In genomic region chr3:158009762-158010320, GRCm38 (mm10) we compare ENCODE assay signal across 12 mouse cellular contexts. TPM values are rescaled to one million over a fixed set of nuclear protein-coding genes. Genes with fewer than 3 reads are reported as not detected.
A peak's percentile ranks its signal among the peaks of the same experiment; 100 is the strongest.
DNase-seq lines count a peak whose midpoint lies in the region; ATAC-seq and TF ChIP-seq lines count a peak whose summit lies in the region.
"Had no signal": no experiment of that assay in that cellular context is flagged by ENCODE, and none has a peak within 500 bp of the region (broad histone marks: within the 10 kb centered on the region; RNA-seq: fewer than 3 reads in every experiment).

No protein-coding gene starts in this region.

- H3K9me3 ChIP-seq in embryonic facial prominence, embryonic 11.5 days (replicated peaks; ENCODE audit: control insufficient read depth, low read length): no peaks in the 10 kb centered on the region
- H3K9me3 ChIP-seq in embryonic facial prominence, embryonic 10.5 days: no peaks in the 10 kb centered on the region
- H3K9me3 ChIP-seq in CH12.LX (replicated peaks; ENCODE audit: low read length): no peaks in the 10 kb centered on the region
- H3K9me3 ChIP-seq in heart, embryonic 10.5 days: no peaks in the 10 kb centered on the region
- H3K9me3 ChIP-seq: limb, embryonic 15.5 days had no signal

- no peak overlapping the region for H3K4me2 ChIP-seq in embryonic facial prominence, embryonic 11.5 days (ENCODE audit: low read depth, low read length)
- H3K4me2 ChIP-seq in CH12.LX (ENCODE audit: insufficient read depth, low read depth, poor library complexity, severe bottlenecking): no peak overlapping the region
- H3K4me2 ChIP-seq: limb, embryonic 15.5 days had no signal

- no peak for TF ChIP-seq CTCF in CH12.LX (conservative IDR thresholded peaks at IDR 0.05 in 1 of 2, IDR thresholded peaks at IDR 0.05 in 1 of 2; ENCODE audit: low read depth in 2 of 2, low read length in 2 of 2)

- H3K27me3 ChIP-seq in embryonic facial prominence, embryonic 11.5 days (ENCODE audit: control insufficient read depth, insufficient read depth, low read length): no peaks in the 10 kb centered on the region
- no peaks in the 10 kb centered on the region for H3K27me3 ChIP-seq in embryonic facial prominence, embryonic 10.5 days (replicated peaks; ENCODE audit: low read depth, poor library complexity, severe bottlenecking)
- no peaks in the 10 kb centered on the region for H3K27me3 ChIP-seq in CH12.LX (replicated peaks)
- no peaks in the 10 kb centered on the region for H3K27me3 ChIP-seq in heart, embryonic 10.5 days (ENCODE audit: insufficient read depth, poor library complexity, severe bottlenecking)
- H3K27me3 ChIP-seq: limb, embryonic 15.5 days had no signal

- intact Hi-C loops in left cerebral cortex, postnatal 25 days (cut with DNase I): loop anchor here (5.0 to 10.0 kb wide), 2 partner anchors 128 to 465 kb away; no protein-coding TSS in a partner anchor
- intact Hi-C loops in left cerebral cortex, postnatal 10 days (cut with DNase I): loop anchor here (5.0 to 10.0 kb wide), 2 partner anchors 135 to 468 kb away; no protein-coding TSS in a partner anchor

- dilution Hi-C loops in CH12.LX (cut with MboI; ENCODE audit: extremely low pct_ligation_motif_present, extremely low pct_unique_long_range_greater_than_20kb, low sequenced_read_pairs): no loop called here

- H3K4me1 ChIP-seq in embryonic facial prominence, embryonic 11.5 days (ENCODE audit: control insufficient read depth, insufficient read depth, low read length): no peaks in the 10 kb centered on the region
- H3K4me1 ChIP-seq in embryonic facial prominence, embryonic 10.5 days: no peaks in the 10 kb centered on the region
- no peaks in the 10 kb centered on the region for H3K4me1 ChIP-seq in CH12.LX (ENCODE audit: control insufficient read depth in 1 of 2, insufficient read depth in 2 of 2)
- no peaks in the 10 kb centered on the region for H3K4me1 ChIP-seq in heart, embryonic 10.5 days
- H3K4me1 ChIP-seq: limb, embryonic 15.5 days had no signal

- in situ Hi-C loops in CH12.LX (cut with MboI; ENCODE audit: low pct_ligation_motif_present, low pct_unique_long_range_greater_than_20kb, low sequenced_read_pairs): loop anchor here (25.0 kb wide), 1 partner anchor 473 kb away; the partner anchor contains the start of gene Zranb2

- ATAC-seq in embryonic facial prominence, embryonic 11.5 days (replicated peaks; ENCODE audit: insufficient number of reproducible peaks, low FRiP score, low TSS enrichment, low read depth): 0 out of 2 replicates have a peak, but pooled peaks have one; percentile 26

- TF ChIP-seq EP300 in CH12.LX (IDR thresholded peaks at IDR 0.05; ENCODE audit: low read length): no peak

- H3K79me2 ChIP-seq in CH12.LX (replicated peaks; ENCODE audit: control insufficient read depth, extremely low read depth, insufficient read depth, poor library complexity, severe bottlenecking): peaks cover 2% of the 10 kb centered on the region; the same call in 1 of the 2 replicates

- TF ChIP-seq RAD21 in CH12.LX (IDR thresholded peaks at IDR 0.05; ENCODE audit: low read depth, low read length): no peak

- TF ChIP-seq POLR2A in CH12.LX (IDR thresholded peaks at IDR 0.05; ENCODE audit: low read depth, low read length): peak; percentile 42; the same call in 1 of the 2 replicates

- no peak for DNase-seq in embryonic facial prominence, embryonic 11.5 days (ENCODE audit: low spot score)
- no peak for DNase-seq in embryonic facial prominence, embryonic 10.5 days (ENCODE audit: low spot score)
- DNase-seq in left cerebral cortex, postnatal 25 days (ENCODE audit: low spot score in 2 of 2): peak; percentile 20 to 50
- DNase-seq in left cerebral cortex, postnatal 10 days (ENCODE audit: extremely low spot score in 1 of 2, low spot score in 2 of 2): no peak
- peak; percentile 31 for DNase-seq in CH12.LX (ENCODE audit: extremely low read depth)
- peak; percentile 25 to 71 for DNase-seq in layer of hippocampus, adult 18-20 months (ENCODE audit: low spot score in 2 of 2)
- DNase-seq in heart, embryonic 10.5 days (ENCODE audit: low spot score): no peak
- no peak for DNase-seq in cerebellum, adult 11 months
- DNase-seq: kidney, postnatal 25 days; lung, postnatal 4 days; spleen, adult 18-20 months had no signal

- H3K27ac ChIP-seq in embryonic facial prominence, embryonic 11.5 days (replicated peaks; ENCODE audit: low read depth, low read length): no peak overlapping the region
- H3K27ac ChIP-seq in embryonic facial prominence, embryonic 10.5 days (replicated peaks): no peak overlapping the region
- H3K27ac ChIP-seq in CH12.LX (ENCODE audit: insufficient read depth, low read depth): no peak overlapping the region
- H3K27ac ChIP-seq in heart, embryonic 10.5 days: no peak overlapping the region
- H3K27ac ChIP-seq: limb, embryonic 15.5 days had no signal

- 37% methylated on average over 1 of the region's 1 CpGs for WGBS in embryonic facial prominence, embryonic 11.5 days
- WGBS in embryonic facial prominence, embryonic 10.5 days: 35% methylated on average over 1 of the region's 1 CpGs
- 34% methylated on average over 1 of the region's 1 CpGs for WGBS in heart, embryonic 10.5 days

- no peak overlapping the region for H3K9ac ChIP-seq in embryonic facial prominence, embryonic 11.5 days (replicated peaks; ENCODE audit: low read length)
- no peak overlapping the region for H3K9ac ChIP-seq in CH12.LX (ENCODE audit: insufficient read depth, low read depth)
- H3K9ac ChIP-seq: limb, embryonic 15.5 days had no signal

- H3K36me3 ChIP-seq in embryonic facial prominence, embryonic 11.5 days (replicated peaks; ENCODE audit: control insufficient read depth, insufficient read depth, low read depth, low read length): peaks cover 5% of the 10 kb centered on the region
- peaks cover 73% of the 10 kb centered on the region for H3K36me3 ChIP-seq in embryonic facial prominence, embryonic 10.5 days (replicated peaks)
- peaks cover 49 to 83% of the 10 kb centered on the region in 2 experiments for H3K36me3 ChIP-seq in CH12.LX (replicated peaks in 1 of 2; ENCODE audit: control insufficient read depth in 1 of 2, insufficient read depth in 1 of 2, low read length in 1 of 2)
- H3K36me3 ChIP-seq in heart, embryonic 10.5 days: peaks cover 57% of the 10 kb centered on the region

- H3K4me3 ChIP-seq in embryonic facial prominence, embryonic 11.5 days (ENCODE audit: low read depth, low read length): no peak overlapping the region
- H3K4me3 ChIP-seq in embryonic facial prominence, embryonic 10.5 days: no peak overlapping the region
- H3K4me3 ChIP-seq in CH12.LX (replicated peaks in 1 of 3; ENCODE audit: low read depth in 2 of 3, low read length in 2 of 3, poor library complexity in 1 of 3): no peak overlapping the region
- H3K4me3 ChIP-seq in heart, embryonic 10.5 days: no peak overlapping the region
- H3K4me3 ChIP-seq: limb, embryonic 15.5 days had no signal

TF ChIP-seq in CH12.LX, 34 proteins besides CTCF, POLR2A, EP300 and RAD21:
- no peak for TF ChIP-seq TBP (conservative IDR thresholded peaks at IDR 0.05; ENCODE audit: low read depth, low read length)
- TF ChIP-seq MXI1 (IDR thresholded peaks at IDR 0.05; ENCODE audit: low read depth, low read length): no peak
- no peak for TF ChIP-seq MAX (IDR thresholded peaks at IDR 0.05; ENCODE audit: low read length)
- no peak for TF ChIP-seq HCFC1 (IDR thresholded peaks at IDR 0.05; ENCODE audit: low read depth, low read length)
- TF ChIP-seq USF2 (conservative IDR thresholded peaks at IDR 0.05; ENCODE audit: low read depth, low read length): no peak
- no peak for TF ChIP-seq KAT2A (IDR thresholded peaks at IDR 0.05; ENCODE audit: insufficient replicate concordance, low read length)
- no peak for TF ChIP-seq SIN3A (IDR thresholded peaks at IDR 0.05; ENCODE audit: low read length)

RNA-seq across cellular contexts. Expression of gene Srsf11, which starts 26.6 kb away (rescaled TPM):
- polyA plus RNA-seq in embryonic facial prominence, embryonic 11.5 days (2014; fragmentation: Nextera tagmentation; extraction: Ambion mirVana): 317 and 341 TPM in 2 replicates
- polyA plus RNA-seq in embryonic facial prominence, embryonic 10.5 days (2016; fragmentation: Nextera tagmentation; extraction: Ambion mirVana): 335 and 359 TPM in 2 replicates
- 100 to 1,000 TPM; 156 to 159 TPM for total RNA-seq in left cerebral cortex, postnatal 25 days (2021)
- 100 to 1,000 TPM; 166 to 179 TPM for total RNA-seq in left cerebral cortex, postnatal 10 days (2021)
- total RNA-seq in CH12.LX (2012; rRNA removed) (205 and 241 TPM in 2 replicates), CH12.LX (2014; rRNA removed) (288 and 322 TPM in 2 replicates)
- 725 and 830 TPM in 2 replicates for polyA plus RNA-seq in CH12.LX (2012; ENCODE audit: insufficient read length, low read depth)
- 100 to 1,000 TPM; 144 to 164 TPM for total RNA-seq in layer of hippocampus, adult 18-20 months (2021)
- polyA plus RNA-seq in heart, embryonic 10.5 days (2016; fragmentation: Nextera tagmentation; extraction: Ambion mirVana): 182 and 222 TPM in 2 replicates

RNA-seq across cellular contexts. Expression of gene Lrrc40, which starts 26.6 kb away (rescaled TPM):
- 94.2 and 117 TPM in 2 replicates for polyA plus RNA-seq in embryonic facial prominence, embryonic 11.5 days (2014; fragmentation: Nextera tagmentation; extraction: Ambion mirVana)
- 82.4 and 86.6 TPM in 2 replicates for polyA plus RNA-seq in embryonic facial prominence, embryonic 10.5 days (2016; fragmentation: Nextera tagmentation; extraction: Ambion mirVana)
- total RNA-seq in left cerebral cortex, postnatal 25 days (2021): 10 to 100 TPM; 23.9 to 25.5 TPM
- 10 to 100 TPM; 35.8 to 38.7 TPM for total RNA-seq in left cerebral cortex, postnatal 10 days (2021)
- total RNA-seq in CH12.LX (2012; rRNA removed) (61.3 and 64.3 TPM in 2 replicates), CH12.LX (2014; rRNA removed) (232 and 247 TPM in 2 replicates)
- 94.6 and 144 TPM in 2 replicates for polyA plus RNA-seq in CH12.LX (2012; ENCODE audit: insufficient read length, low read depth)
- total RNA-seq in layer of hippocampus, adult 18-20 months (2021): 10 to 100 TPM; 26.0 to 29.4 TPM
- polyA plus RNA-seq in heart, embryonic 10.5 days (2016; fragmentation: Nextera tagmentation; extraction: Ambion mirVana): 61.3 and 61.9 TPM in 2 replicates

Comparison
In these comparisons a context has a peak if more than half of its experiments do, and no peak if none do; other contexts are left out.
1. DNase-seq: peak in left cerebral cortex, postnatal 25 days (2 of 2), CH12.LX (single experiment) and layer of hippocampus, adult 18-20 months (2 of 2); none in embryonic facial prominence, embryonic 11.5 days (single experiment), embryonic facial prominence, embryonic 10.5 days (single experiment), left cerebral cortex, postnatal 10 days (0 of 2), heart, embryonic 10.5 days (single experiment) and cerebellum, adult 11 months (single experiment).